Mouse (Mus musculus) liver, embryonic 11.5 days (tissue): ENCODE measurements around the gene Akap6. TPM values are rescaled to one million over a fixed set of nuclear protein-coding genes. Genes with fewer than 3 reads are reported as not detected.

ENCODE experiments used
- ATAC-seq: fragments of 200-750 bp; cut with Nextera tagmentation; replicated peaks from 2 replicates; pipeline ENCODE4 v1.8.0; 2017; ENCODE audit warnings: moderate number of reproducible peaks, mild to moderate bottlenecking, moderate TSS enrichment, moderate library complexity; ENCODE audit not compliant: low FRiP score
- DNase-seq: peaks from one replicate; pipeline ENCODE4 v3.0.0-alpha.2; 2017; ENCODE audit warnings: low spot score
- H3K27ac ChIP-seq: fragments of 300-500 bp; sonication (generic); 2 replicates; pipeline ENCODE4 v1.5.1; 2014; ENCODE audit warnings: mild to moderate bottlenecking, low read depth, low read length, control low read depth
- H3K27me3 ChIP-seq: fragments of 300-500 bp; sonication (generic); replicated peaks from 2 replicates; pipeline ENCODE4 v1.6.1; 2014; ENCODE audit warnings: low read length, mixed read lengths; ENCODE audit not compliant: control insufficient read depth, insufficient read depth
- H3K36me3 ChIP-seq: fragments of 300-500 bp; sonication (generic); 2 replicates; pipeline ENCODE4 v1.6.1; 2014; ENCODE audit warnings: mild to moderate bottlenecking, low read length, moderate library complexity, mixed read lengths; ENCODE audit not compliant: control insufficient read depth, insufficient read depth
- H3K4me1 ChIP-seq: fragments of 300-500 bp; sonication (generic); replicated peaks from 2 replicates; pipeline ENCODE4 v1.6.1; 2014; ENCODE audit warnings: low read length, mixed read lengths; ENCODE audit not compliant: control insufficient read depth, insufficient read depth
- H3K4me2 ChIP-seq: fragments of 300-500 bp; sonication (generic); 2 replicates; pipeline ENCODE4 v1.6.1; 2014; ENCODE audit warnings: mild to moderate bottlenecking, control low read depth, moderate library complexity
- H3K4me3 ChIP-seq: fragments of 300-500 bp; sonication (generic); 2 replicates; pipeline ENCODE4 v1.5.1; 2014; ENCODE audit warnings: low read depth, low read length, control low read depth
- H3K9ac ChIP-seq: fragments of 300-500 bp; sonication (generic); 2 replicates; pipeline ENCODE4 v1.6.1; 2014; ENCODE audit warnings: low read depth, low read length, control low read depth
- H3K9me3 ChIP-seq: fragments of 300-500 bp; sonication (generic); 2 replicates; pipeline ENCODE4 v1.6.1; 2016; ENCODE audit warnings: low read length, inconsistent platforms, mixed read lengths; ENCODE audit not compliant: control insufficient read depth
- WGBS: fragments of 180-500 bp; shearing (Covaris S2); extraction: QIAGEN DNeasy Blood & Tissue Kit; methylation state at CpG from one replicate; pipeline ENCODE4 v1.1.7; 2014; 5-methylcytosine and 5-hydroxymethylcytosine counted together
- polyA plus RNA-seq: library from polyadenylated mRNA; unstranded; fragments of >200 nt; fragmentation: Nextera tagmentation; extraction: Ambion mirVana; gene quantifications from 2 replicates; pipeline ENCODE4 v1.2.1, GENCODE M21; 2014

Gene Akap6
- polyA plus RNA-seq, 1 experiment from 2014 or later: 0.10 TPM

GRCm38 (mm10) chr12:52702368-52702967, 3.3 kb downstream of the Akap6 start:
- Histone ChIP-seq H3K9ac (no peak overlapping the region), H3K9me3 (no peaks in the 10 kb centered on the region), H3K4me2 (no peak overlapping the region), H3K36me3 (no peaks in the 10 kb centered on the region), H3K27me3 (no peaks in the 10 kb centered on the region), H3K4me1 (peaks cover 11% of the 10 kb centered on the region; the same call in 1 of the 2 replicates), H3K27ac (no peak overlapping the region), H3K4me3 (no peak overlapping the region)
- no peak for DNase-seq
- 70% methylated on average over 12 of the region's 12 CpGs for WGBS
- no peak for ATAC-seq

GRCm38 (mm10) chr12:52704081-52704480, 4.9 kb downstream of the Akap6 start:
- Histone ChIP-seq H3K4me1 (peaks cover 11% of the 10 kb centered on the region; the same call in 1 of the 2 replicates), H3K9ac (no peak overlapping the region), H3K27ac (no peak overlapping the region), H3K36me3 (no peaks in the 10 kb centered on the region), H3K4me3 (no peak overlapping the region), H3K9me3 (no peaks in the 10 kb centered on the region), H3K27me3 (no peaks in the 10 kb centered on the region), H3K4me2 (no peak overlapping the region)
- ATAC-seq (no peak), DNase-seq (no peak)
- WGBS: 72% methylated on average over 4 of the region's 4 CpGs

GRCm38 (mm10) chr12:52704810-52705209, 5.6 kb downstream of the Akap6 start:
- ATAC-seq: no peak
- H3K4me3 ChIP-seq: no peak overlapping the region
- H3K27ac ChIP-seq: no peak overlapping the region
- H3K36me3 ChIP-seq: no peaks in the 10 kb centered on the region
- H3K4me1 ChIP-seq: peaks cover 11% of the 10 kb centered on the region; the same call in 1 of the 2 replicates
- no peak for DNase-seq
- H3K9me3 ChIP-seq: no peaks in the 10 kb centered on the region
- H3K4me2 ChIP-seq: no peak overlapping the region
- no peaks in the 10 kb centered on the region for H3K27me3 ChIP-seq
- no peak overlapping the region for H3K9ac ChIP-seq
- 73% methylated on average over 3 of the region's 3 CpGs for WGBS

- no peaks in the 10 kb centered on the region for H3K4me1 ChIP-seq
- H3K27me3 ChIP-seq: no peaks in the 10 kb centered on the region
- no peak overlapping the region for H3K9ac ChIP-seq
- ATAC-seq (no peak), DNase-seq (no peak)
- H3K9me3 ChIP-seq: no peaks in the 10 kb centered on the region
- H3K27ac ChIP-seq: no peak overlapping the region
- 68% methylated on average over 3 of the region's 3 CpGs for WGBS
- H3K4me2 ChIP-seq: no peak overlapping the region
- H3K36me3 ChIP-seq: no peaks in the 10 kb centered on the region
- no peak overlapping the region for H3K4me3 ChIP-seq
Observed at GRCm38 (mm10) chr12:52711382-52711781, 12.2 kb downstream of the Akap6 start.

- no peaks in the 10 kb centered on the region for H3K36me3 ChIP-seq
- H3K9me3 ChIP-seq: no peaks in the 10 kb centered on the region
- no peak overlapping the region for H3K4me3 ChIP-seq
- no peak for DNase-seq
- H3K27ac ChIP-seq: no peak overlapping the region
- no peaks in the 10 kb centered on the region for H3K4me1 ChIP-seq
- 69% methylated on average over 7 of the region's 7 CpGs for WGBS
- no peaks in the 10 kb centered on the region for H3K27me3 ChIP-seq
- no peak overlapping the region for H3K4me2 ChIP-seq
- ATAC-seq: no peak
- no peak overlapping the region for H3K9ac ChIP-seq
Observed at GRCm38 (mm10) chr12:52711857-52712640, 12.9 kb downstream of the Akap6 start.

- no peak overlapping the region for H3K4me2 ChIP-seq
- DNase-seq (no peak), ATAC-seq (no peak)
- no peaks in the 10 kb centered on the region for H3K27me3 ChIP-seq
- 36% methylated on average over 6 of the region's 6 CpGs for WGBS
- no peaks in the 10 kb centered on the region for H3K36me3 ChIP-seq
- no peaks in the 10 kb centered on the region for H3K9me3 ChIP-seq
- H3K4me1 ChIP-seq: no peaks in the 10 kb centered on the region
- no peak overlapping the region for H3K9ac ChIP-seq
- H3K4me3 ChIP-seq: no peak overlapping the region
- H3K27ac ChIP-seq: no peak overlapping the region
Observed at GRCm38 (mm10) chr12:52718392-52718791, 19.2 kb downstream of the Akap6 start.

GRCm38 (mm10) chr12:52719232-52719631, 20.0 kb downstream of the Akap6 start:
- no peak for DNase-seq
- Histone ChIP-seq H3K4me1 (no peaks in the 10 kb centered on the region), H3K27me3 (no peaks in the 10 kb centered on the region), H3K4me3 (no peak overlapping the region), H3K9me3 (no peaks in the 10 kb centered on the region), H3K4me2 (no peak overlapping the region), H3K36me3 (no peaks in the 10 kb centered on the region), H3K9ac (no peak overlapping the region), H3K27ac (no peak overlapping the region)
- WGBS: 82% methylated on average over 9 of the region's 9 CpGs
- ATAC-seq: no peak

GRCm38 (mm10) chr12:52719681-52720080, 20.5 kb downstream of the Akap6 start:
- Histone ChIP-seq H3K4me3 (no peak overlapping the region), H3K4me2 (no peak overlapping the region), H3K36me3 (no peaks in the 10 kb centered on the region), H3K9me3 (no peaks in the 10 kb centered on the region), H3K27ac (no peak overlapping the region), H3K4me1 (no peaks in the 10 kb centered on the region), H3K27me3 (no peaks in the 10 kb centered on the region), H3K9ac (no peak overlapping the region)
- DNase-seq (no peak), ATAC-seq (no peak)
- 77% methylated on average over 5 of the region's 5 CpGs for WGBS
